Mouse (Mus musculus): ENCODE measurements at regions not wholly inside any gene's neighbourhood (a gene's known extent, or its start where the extent isn't known, plus 50 kb on each side); places are given as distances from the start of the nearest gene placed in this dataset.

- no peak for DNase-seq
These were observed 476.0 kb downstream of the Prss52 start for GRCm38 (mm10) chr14:64580086-64580485.

DNA sequence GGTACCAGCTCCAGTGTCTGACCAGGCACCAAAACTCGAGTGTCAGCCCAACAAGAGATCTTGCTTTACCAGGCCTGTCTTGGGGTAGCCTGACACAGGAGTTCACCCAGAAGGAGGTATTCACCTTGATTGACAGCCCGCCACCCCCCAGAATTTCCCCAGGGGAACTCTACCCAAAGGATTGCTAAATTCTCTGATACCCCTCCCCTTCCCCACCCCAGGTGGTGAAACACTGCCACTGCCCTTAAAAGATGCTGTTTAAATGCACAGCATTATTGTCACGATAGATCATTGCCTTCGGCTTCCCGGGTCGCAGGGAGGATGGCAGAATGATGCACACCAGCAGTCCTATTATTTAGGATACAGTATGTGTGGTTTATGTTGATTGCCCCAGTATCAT, 476.8 kb downstream of the Prss52 start:
- no peak for DNase-seq

- DNase-seq = no peak
These were observed 477.6 kb downstream of the Prss52 start for GRCm38 (mm10) chr14:64581705-64582104.

DNA sequence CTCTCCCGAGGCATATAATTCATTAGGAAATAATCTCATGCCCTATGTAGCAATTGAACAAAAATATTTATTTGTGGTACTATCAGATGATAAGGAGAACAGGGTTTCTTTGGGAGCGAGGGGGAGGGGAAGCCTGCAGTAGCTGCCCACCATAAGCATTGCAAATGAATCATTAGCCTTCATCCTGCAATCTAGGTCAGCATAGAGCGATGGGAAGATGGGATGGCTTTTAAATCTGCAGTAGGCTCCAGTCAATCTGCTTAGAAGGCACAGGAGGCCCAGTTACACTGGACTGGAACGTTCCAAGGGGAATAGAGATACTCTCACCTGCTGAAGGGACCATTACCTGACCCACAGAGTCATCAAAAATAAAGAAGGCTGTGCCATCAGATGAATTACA, 478.7 kb downstream of the Prss52 start:
- no peak for DNase-seq

GRCm38 (mm10) chr14:64584221-64584620, 480.1 kb downstream of the Prss52 start:
- no peak for DNase-seq

- DNase-seq = no peak
These were observed 481.0 kb downstream of the Prss52 start for GRCm38 (mm10) chr14:64585081-64585470.

- DNase-seq = no peak
These were observed 481.5 kb downstream of the Prss52 start for GRCm38 (mm10) chr14:64585471-64586192.

- DNase-seq = no peak
These were observed 482.3 kb downstream of the Prss52 start for GRCm38 (mm10) chr14:64586386-64586859.

- DNase-seq = no peak
These were observed 483.0 kb downstream of the Prss52 start for GRCm38 (mm10) chr14:64586860-64587698.

GRCm38 (mm10) chr14:64587699-64588434, 483.8 kb downstream of the Prss52 start:
- DNase-seq = no peak

DNA sequence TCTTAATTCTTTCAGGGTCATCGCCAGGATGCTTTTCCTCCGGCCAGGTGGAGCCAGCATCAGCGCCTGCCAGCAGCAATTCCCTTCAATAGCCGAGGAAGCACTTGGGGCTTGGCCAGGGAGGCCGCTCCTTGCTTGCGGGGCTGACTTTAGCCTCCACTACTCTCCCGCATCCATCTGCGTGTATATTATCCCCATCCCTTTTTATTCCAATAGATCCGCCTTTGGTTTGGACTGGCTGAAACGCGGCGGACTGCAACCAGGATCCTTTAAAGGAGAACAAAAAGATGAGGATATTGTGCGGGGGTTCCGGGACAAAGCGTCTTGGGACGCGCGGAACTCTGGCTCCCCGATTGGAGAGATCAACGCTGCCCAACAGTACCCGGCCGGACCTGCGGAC, 484.5 kb downstream of the Prss52 start:
- no peak for DNase-seq

DNA sequence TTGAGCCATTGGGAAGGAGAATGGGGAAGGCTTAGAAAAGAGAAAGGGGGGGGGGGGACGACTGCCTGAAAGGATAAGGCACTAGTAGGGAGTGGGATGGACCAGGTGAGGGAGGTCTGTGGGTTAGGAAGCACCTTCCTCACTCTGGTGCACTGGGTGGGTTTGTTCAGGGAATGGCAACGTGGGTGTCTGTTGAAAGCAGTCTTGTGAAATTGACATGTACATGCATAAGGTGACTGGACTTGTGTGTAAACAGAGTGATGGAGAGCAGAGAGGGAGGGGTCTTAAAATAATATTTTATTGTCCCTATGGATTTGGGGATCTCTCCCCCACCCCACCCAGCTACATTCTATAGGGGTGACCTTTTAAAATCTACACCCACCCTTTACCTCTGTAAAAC, 485.0 kb downstream of the Prss52 start:
- no peak for DNase-seq

DNA sequence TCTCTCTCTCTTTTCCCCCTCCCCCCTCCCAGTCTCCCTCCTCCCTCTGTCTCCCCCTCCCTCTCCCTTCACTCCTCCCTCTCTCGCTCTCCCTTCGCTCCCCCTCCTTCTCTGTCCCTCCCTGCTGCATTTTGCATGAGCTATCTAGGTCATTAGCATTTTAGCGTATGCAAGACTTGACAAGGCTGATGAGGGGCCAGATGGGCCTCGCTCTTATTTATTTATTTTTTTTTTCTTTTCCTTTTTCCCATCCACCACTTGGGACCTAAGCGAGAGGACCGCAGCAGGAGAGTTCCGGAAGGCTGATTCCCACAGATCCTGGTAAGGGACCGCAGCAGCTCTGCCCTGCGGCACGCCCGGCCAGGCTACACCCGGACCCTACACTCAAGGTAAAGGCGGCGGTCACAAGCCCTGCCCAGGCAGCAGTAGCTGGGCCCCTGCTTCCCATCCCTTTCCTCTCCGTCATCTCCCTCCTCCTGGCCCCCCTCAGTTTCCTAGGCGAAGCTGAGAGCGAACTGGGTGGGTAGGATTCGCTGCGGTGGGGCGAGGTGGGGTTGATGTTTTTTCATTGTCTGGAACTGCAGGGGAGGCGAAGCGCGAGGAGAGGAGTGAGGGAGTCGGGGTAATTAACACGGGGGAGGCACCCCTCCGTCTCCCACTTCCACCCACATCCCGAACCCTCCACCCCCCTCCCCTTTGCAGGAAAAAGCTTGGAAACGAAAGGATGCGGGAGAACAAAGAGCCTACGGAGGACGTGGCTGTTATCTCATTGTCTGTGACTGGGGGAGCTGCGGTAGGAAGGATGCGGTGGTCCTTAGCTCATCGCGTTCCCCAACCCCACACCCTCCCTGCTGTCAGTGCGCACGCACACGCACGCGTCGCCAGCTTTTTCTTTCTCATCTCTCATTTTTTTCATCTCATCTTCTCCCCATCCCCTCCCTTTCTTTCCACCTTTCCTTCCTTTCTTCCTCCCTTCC, 485.8 kb downstream of the Prss52 start:
- DNase-seq = no peak

- DNase-seq = no peak
These were observed 486.5 kb downstream of the Prss52 start for GRCm38 (mm10) chr14:64590611-64591010.

GRCm38 (mm10) chr14:64591091-64591976, 487.2 kb downstream of the Prss52 start:
- no peak for DNase-seq

DNA sequence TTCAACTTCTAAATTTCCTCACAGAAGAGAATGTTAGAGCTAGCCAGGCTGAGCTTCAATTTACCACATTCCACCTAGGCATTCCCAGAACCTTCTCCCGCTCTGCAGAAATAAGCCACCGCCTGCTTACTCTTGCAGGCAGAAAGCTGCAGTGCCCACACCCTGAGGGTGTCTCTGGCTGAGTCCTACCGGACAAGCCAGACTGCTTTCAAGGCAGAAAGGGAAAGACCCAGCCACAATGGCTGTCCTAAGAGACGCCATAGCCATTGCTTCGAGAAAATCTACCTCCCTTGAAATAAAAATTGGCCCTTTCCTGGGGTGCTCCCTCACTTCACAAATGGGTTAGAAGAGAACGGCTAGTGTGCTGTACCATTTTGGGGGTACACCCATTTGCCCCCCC, 488.1 kb downstream of the Prss52 start:
- DNase-seq = no peak

GRCm38 (mm10) chr14:64592706-64593320, 488.7 kb downstream of the Prss52 start:
- no peak for DNase-seq

DNA sequence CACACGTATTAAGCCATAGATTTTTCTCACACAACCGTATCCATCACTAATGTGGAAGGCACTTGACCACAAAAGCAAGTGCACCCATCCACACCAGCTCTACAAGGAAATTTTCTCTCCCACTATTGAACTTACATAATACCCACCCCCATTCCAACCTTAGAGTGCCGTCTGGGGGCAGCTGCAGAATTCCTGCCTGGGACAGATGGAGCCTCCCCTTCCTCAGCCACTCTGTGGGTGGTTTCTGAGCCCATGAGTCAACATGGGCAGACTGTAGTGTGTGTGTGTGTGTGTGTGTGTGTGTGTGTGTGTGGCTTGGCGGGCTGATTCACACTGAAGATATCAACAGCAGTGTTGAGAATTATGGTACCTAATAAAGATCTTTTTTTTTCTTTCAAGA, 489.5 kb downstream of the Prss52 start:
- DNase-seq = no peak

- DNase-seq = no peak
These were observed 490.0 kb downstream of the Prss52 start for GRCm38 (mm10) chr14:64594021-64594561.

Measured in gastrocnemius, postnatal 10 days (tissue).